Mouse (Mus musculus): ENCODE results near the gene Hoxb7. TPM values are rescaled to one million over a fixed set of nuclear protein-coding genes. Genes with fewer than 3 reads are reported as not detected.

Gene Hoxb7
- polyA plus RNA-seq, 1 experiment from 2014 or later: 0.25 TPM

DNA sequence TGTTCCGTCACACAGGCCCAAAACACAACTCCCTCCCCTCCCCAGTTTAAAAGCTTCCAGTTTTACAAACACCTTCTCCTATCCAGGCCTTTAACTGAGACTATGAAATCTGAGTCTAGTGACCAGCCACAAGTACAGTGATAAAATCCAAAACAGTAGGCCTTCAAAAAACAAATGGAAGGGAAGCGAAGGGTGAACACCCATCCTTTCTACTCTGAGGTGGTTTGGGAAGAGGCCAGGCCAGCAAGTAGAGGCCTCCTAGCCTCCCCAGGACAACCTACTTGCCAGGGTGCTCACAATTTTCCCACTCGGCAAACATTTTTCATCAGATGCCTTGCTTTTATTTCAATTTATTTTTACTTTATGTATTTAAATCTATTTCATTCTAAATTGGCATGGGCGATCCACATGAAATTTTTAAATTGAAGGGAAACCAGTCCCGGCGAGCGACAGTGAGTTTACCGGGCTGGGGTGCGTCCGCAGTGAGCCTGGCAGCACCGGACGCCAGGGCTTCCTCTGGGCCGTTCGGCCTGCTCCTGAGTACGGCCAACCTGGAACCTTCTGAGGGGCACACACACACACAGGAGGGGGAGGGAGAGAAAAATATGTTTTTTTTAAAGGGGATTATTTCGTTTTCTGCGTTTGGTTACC is 4.4 kb downstream of the Hoxb7 start:
- Histone ChIP-seq H3K27me3 (ENCODE audit: control insufficient read depth, insufficient read depth, low read depth, low read length) (peaks cover 99% of the 10 kb centered on the region), H3K36me3 (ENCODE audit: control insufficient read depth, insufficient read depth) (no peaks in the 10 kb centered on the region), H3K4me1 (ENCODE audit: control insufficient read depth, low read depth, low read length) (no peaks in the 10 kb centered on the region), H3K4me3 (ENCODE audit: low read depth, low read length) (no peak overlapping the region), H3K9ac (ENCODE audit: low read depth, low read length) (no peak overlapping the region), H3K9me3 (replicated peaks; ENCODE audit: control insufficient read depth, low read length) (no peaks in the 10 kb centered on the region), H3K4me2 (ENCODE audit: low read depth, low read length) (no peak overlapping the region), H3K27ac (ENCODE audit: low read length) (no peak overlapping the region)
- 31% methylated on average over 17 of the region's 17 CpGs for WGBS (ENCODE audit: insufficient replicate concordance)
- no peak for ATAC-seq (ENCODE audit: low read depth)

- 9% methylated on average over 22 of the region's 22 CpGs for WGBS (ENCODE audit: insufficient replicate concordance)
- Histone ChIP-seq H3K4me1 (ENCODE audit: control insufficient read depth, low read depth, low read length) (no peaks in the 10 kb centered on the region), H3K9me3 (replicated peaks; ENCODE audit: control insufficient read depth, low read length) (no peaks in the 10 kb centered on the region), H3K9ac (ENCODE audit: low read depth, low read length) (no peak within 1 kb of the TSS), H3K27me3 (ENCODE audit: control insufficient read depth, insufficient read depth, low read depth, low read length) (peaks cover 99% of the 10 kb centered on the region), H3K4me2 (ENCODE audit: low read depth, low read length) (no peak within 1 kb of the TSS), H3K36me3 (ENCODE audit: control insufficient read depth, insufficient read depth) (no peaks in the 10 kb centered on the region), H3K27ac (ENCODE audit: low read length) (no peak within 1 kb of the TSS), H3K4me3 (ENCODE audit: low read depth, low read length) (no peak within 1 kb of the TSS)
- no peak for ATAC-seq (ENCODE audit: low read depth)
Observed at GRCm38 (mm10) chr11:96291681-96292564, 5.5 kb downstream of the Hoxb7 start, which contains the start of gene Hoxb6. TSS of gene Hoxb6 (plus strand) at chr11:96292476.

GRCm38 (mm10) chr11:96292565-96293301 is 6.3 kb downstream of the Hoxb7 start:
- H3K9ac ChIP-seq (ENCODE audit: low read depth, low read length): no peak overlapping the region
- H3K4me1 ChIP-seq (ENCODE audit: control insufficient read depth, low read depth, low read length): no peaks in the 10 kb centered on the region
- no peak for ATAC-seq (ENCODE audit: low read depth)
- H3K4me3 ChIP-seq (ENCODE audit: low read depth, low read length): no peak overlapping the region
- peaks cover 99% of the 10 kb centered on the region for H3K27me3 ChIP-seq (ENCODE audit: control insufficient read depth, insufficient read depth, low read depth, low read length)
- under 1% methylated on average over 12 of the region's 12 CpGs for WGBS (ENCODE audit: insufficient replicate concordance)
- no peak overlapping the region for H3K27ac ChIP-seq (ENCODE audit: low read length)
- H3K9me3 ChIP-seq (replicated peaks; ENCODE audit: control insufficient read depth, low read length): no peaks in the 10 kb centered on the region
- H3K4me2 ChIP-seq (ENCODE audit: low read depth, low read length): no peak overlapping the region
- no peaks in the 10 kb centered on the region for H3K36me3 ChIP-seq (ENCODE audit: control insufficient read depth, insufficient read depth)

GRCm38 (mm10) chr11:96293302-96293921 is 7.0 kb downstream of the Hoxb7 start:
- H3K4me3 ChIP-seq (ENCODE audit: low read depth, low read length): no peak overlapping the region
- no peaks in the 10 kb centered on the region for H3K4me1 ChIP-seq (ENCODE audit: control insufficient read depth, low read depth, low read length)
- H3K36me3 ChIP-seq (ENCODE audit: control insufficient read depth, insufficient read depth): no peaks in the 10 kb centered on the region
- 1% methylated on average over 22 of the region's 22 CpGs for WGBS (ENCODE audit: insufficient replicate concordance)
- no peaks in the 10 kb centered on the region for H3K9me3 ChIP-seq (replicated peaks; ENCODE audit: control insufficient read depth, low read length)
- no peak overlapping the region for H3K9ac ChIP-seq (ENCODE audit: low read depth, low read length)
- H3K27ac ChIP-seq (ENCODE audit: low read length): no peak overlapping the region
- peaks cover 99% of the 10 kb centered on the region for H3K27me3 ChIP-seq (ENCODE audit: control insufficient read depth, insufficient read depth, low read depth, low read length)
- no peak overlapping the region for H3K4me2 ChIP-seq (ENCODE audit: low read depth, low read length)
- ATAC-seq (ENCODE audit: low read depth): no peak

DNA sequence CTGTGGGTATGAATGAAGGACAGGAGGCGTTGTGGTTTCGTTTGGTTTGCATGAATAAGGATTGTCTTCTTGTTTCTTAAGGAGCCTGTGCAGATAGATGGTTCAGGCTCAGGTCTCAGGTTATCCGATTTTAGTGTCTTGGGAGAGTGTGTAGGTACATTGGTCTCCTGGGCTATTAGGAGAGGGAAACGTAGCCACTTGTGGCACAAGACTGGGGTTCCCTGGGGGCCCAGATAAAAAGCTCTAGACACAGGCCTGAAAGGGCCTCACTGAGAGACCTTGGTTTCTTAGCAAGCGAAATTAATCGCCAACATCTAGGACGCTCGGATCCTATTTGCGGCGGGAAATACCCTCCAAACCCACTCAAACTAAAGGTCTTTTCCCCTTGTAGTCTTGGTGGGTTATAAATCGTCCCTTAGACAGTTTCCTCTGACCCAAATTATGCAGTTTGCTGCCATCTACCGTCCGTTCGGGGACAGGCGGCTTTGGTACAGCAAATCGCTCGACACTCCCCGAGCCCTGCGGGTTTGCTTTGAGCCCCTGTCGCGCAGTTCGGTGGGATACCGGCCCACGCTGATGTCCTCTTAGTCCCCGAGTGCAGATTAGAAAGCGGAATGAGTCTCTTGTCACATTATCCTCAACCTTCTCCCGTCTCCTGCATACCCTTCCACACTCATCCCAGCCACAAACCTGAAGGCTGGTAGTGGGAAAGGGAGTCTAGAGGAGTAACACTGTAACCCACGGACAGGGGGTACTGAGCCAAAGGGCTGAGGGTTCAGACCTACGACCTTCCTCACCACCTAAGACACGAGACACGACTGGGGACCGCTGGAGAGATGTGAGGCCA is 8.0 kb downstream of the Hoxb7 start:
- Histone ChIP-seq H3K4me1 (ENCODE audit: control insufficient read depth, low read depth, low read length) (no peaks in the 10 kb centered on the region), H3K27me3 (ENCODE audit: control insufficient read depth, insufficient read depth, low read depth, low read length) (peaks cover 99% of the 10 kb centered on the region), H3K9ac (ENCODE audit: low read depth, low read length) (no peak overlapping the region), H3K4me2 (ENCODE audit: low read depth, low read length) (no peak overlapping the region), H3K4me3 (ENCODE audit: low read depth, low read length) (no peak overlapping the region), H3K27ac (ENCODE audit: low read length) (no peak overlapping the region), H3K36me3 (ENCODE audit: control insufficient read depth, insufficient read depth) (no peaks in the 10 kb centered on the region), H3K9me3 (replicated peaks; ENCODE audit: control insufficient read depth, low read length) (no peaks in the 10 kb centered on the region)
- no peak for ATAC-seq (ENCODE audit: low read depth)
- 1% methylated on average over 32 of the region's 32 CpGs for WGBS (ENCODE audit: insufficient replicate concordance)

- no peak overlapping the region for H3K4me2 ChIP-seq (ENCODE audit: low read depth, low read length)
- WGBS (ENCODE audit: insufficient replicate concordance): under 1% methylated on average over 30 of the region's 30 CpGs
Observed at GRCm38 (mm10) chr11:96295092-96295835, 8.8 kb downstream of the Hoxb7 start.

DNA sequence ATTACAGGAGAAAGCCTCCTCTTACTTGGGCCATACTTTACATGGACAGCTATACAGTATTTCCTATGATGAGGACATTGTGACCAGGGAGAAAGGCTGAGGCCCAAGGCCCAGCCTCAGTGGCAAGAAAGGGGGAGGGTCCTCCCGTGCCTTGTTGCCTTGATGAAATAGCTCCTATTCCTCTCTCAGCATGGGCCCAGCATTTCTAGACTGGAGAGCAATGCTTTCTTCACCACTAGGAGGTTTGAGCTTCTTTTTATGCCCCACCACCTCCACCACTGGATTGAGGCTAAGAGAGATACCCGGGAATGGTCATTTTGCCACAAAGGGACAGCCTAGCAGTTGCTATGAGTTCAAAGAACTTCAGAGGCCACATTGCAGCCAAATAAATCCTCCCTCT is 10.6 kb downstream of the Hoxb7 start:
- H3K4me3 ChIP-seq (ENCODE audit: low read depth, low read length): no peak overlapping the region
- no peaks in the 10 kb centered on the region for H3K36me3 ChIP-seq (ENCODE audit: control insufficient read depth, insufficient read depth)
- peaks cover 100% of the 10 kb centered on the region for H3K27me3 ChIP-seq (ENCODE audit: control insufficient read depth, insufficient read depth, low read depth, low read length)
- no peaks in the 10 kb centered on the region for H3K9me3 ChIP-seq (replicated peaks; ENCODE audit: control insufficient read depth, low read length)
- no peaks in the 10 kb centered on the region for H3K4me1 ChIP-seq (ENCODE audit: control insufficient read depth, low read depth, low read length)
- H3K4me2 ChIP-seq (ENCODE audit: low read depth, low read length): no peak overlapping the region
- no peak overlapping the region for H3K9ac ChIP-seq (ENCODE audit: low read depth, low read length)
- no peak for ATAC-seq (ENCODE audit: low read depth)
- H3K27ac ChIP-seq (ENCODE audit: low read length): no peak overlapping the region
- WGBS (ENCODE audit: insufficient replicate concordance): 25% methylated on average over 2 of the region's 2 CpGs

More at GRCm38 (mm10) chr11:96295092-96295835, 8.8 kb downstream of the Hoxb7 start:
- no peak overlapping the region for H3K27ac ChIP-seq (ENCODE audit: low read length)
- H3K27me3 ChIP-seq (ENCODE audit: control insufficient read depth, insufficient read depth, low read depth, low read length): peaks cover 99% of the 10 kb centered on the region
- no peaks in the 10 kb centered on the region for H3K4me1 ChIP-seq (ENCODE audit: control insufficient read depth, low read depth, low read length)
- no peaks in the 10 kb centered on the region for H3K36me3 ChIP-seq (ENCODE audit: control insufficient read depth, insufficient read depth)
- no peak overlapping the region for H3K4me3 ChIP-seq (ENCODE audit: low read depth, low read length)
- ATAC-seq (ENCODE audit: low read depth): no peak
- no peak overlapping the region for H3K9ac ChIP-seq (ENCODE audit: low read depth, low read length)
- H3K9me3 ChIP-seq (replicated peaks; ENCODE audit: control insufficient read depth, low read length): no peaks in the 10 kb centered on the region
